Mouse (Mus musculus): ENCODE measurements at regions not wholly inside any gene's neighbourhood (a gene's known extent, or its start where the extent isn't known, plus 50 kb on each side); places are given as distances from the start of the nearest gene placed in this dataset.

DNA sequence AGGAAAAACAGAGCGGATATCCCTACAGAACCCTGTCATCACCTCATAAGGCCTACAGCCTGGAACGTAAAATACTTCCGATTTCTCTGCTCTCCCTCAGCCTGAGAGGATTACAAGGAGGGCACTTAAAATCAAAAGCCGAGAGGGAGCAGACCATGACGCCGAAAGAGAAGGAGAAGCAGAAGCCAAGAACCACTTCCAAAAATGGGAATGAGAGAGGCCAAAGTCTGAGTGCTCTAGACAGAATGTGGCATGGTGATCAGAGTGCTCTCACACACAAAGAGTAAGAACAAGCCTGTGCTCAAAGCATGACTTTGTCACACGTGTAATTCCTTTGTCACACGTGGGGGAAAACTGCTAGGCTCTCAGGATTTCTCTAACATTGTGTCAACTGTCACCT is 125.9 kb downstream of the Hlx start:
- DNase-seq (ENCODE audit: low read depth, low spot score), result no peak

DNA sequence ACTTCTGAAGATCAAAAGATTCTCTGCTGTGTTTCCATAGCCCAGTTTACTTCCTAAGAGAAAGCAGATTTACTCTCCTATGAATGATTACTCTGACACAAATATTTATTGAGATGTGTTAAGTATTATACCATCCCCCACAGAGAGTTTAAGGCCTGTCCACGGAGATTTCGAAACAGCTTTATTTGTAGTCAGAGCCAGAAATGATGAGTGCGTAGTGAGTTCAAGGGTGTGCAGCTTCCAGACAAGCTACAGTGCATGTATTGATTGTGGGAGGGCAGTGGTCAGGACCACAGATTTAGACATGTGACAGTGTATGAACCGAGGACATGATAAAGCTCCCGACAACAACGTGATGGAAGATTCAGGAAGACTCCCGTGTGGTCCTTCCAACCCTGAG is 126.8 kb downstream of the Hlx start:
- DNase-seq (ENCODE audit: low read depth, low spot score), result no peak

DNA sequence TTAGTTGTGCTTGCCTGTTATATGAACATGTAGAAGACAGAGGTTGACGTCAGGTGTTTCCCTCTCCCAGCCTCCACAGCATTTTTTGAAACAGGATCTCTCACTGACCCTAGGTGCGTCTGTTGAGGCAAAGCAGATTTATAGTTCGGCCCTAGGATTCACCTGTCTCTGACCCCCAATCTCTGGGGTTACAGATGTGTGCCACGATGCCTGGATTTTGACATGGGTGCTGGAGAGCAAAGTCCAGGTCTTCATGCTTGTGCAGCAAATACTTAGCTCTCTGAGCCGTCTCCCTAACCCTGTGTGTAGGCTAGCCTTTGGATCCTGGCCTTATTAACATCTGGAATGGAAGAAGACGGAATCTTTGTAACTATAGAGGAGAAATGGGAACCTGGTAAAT is 129.3 kb downstream of the Hlx start:
- DNase-seq (ENCODE audit: low read depth, low spot score), result no peak

DNA sequence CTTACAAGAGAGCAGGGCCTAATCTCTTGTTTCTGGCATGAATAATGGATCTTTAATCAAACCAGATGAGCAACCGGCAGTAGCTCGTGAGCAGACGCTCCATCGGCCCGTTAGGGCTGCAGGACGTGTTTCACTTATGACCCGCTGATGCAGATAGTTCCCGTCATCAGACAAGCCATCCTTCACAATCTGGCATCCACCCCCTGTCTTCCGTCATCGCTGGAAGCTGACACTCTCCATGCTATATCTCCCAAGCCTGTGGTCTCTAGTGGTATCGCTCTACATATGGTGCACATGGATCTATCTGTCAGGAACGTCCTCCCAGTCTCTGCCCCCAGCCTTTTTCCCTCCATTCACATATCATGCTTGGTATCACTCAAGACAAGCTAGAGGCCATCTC is 137.0 kb downstream of the Hlx start:
- DNase-seq (ENCODE audit: low read depth, low spot score), result no peak

DNA sequence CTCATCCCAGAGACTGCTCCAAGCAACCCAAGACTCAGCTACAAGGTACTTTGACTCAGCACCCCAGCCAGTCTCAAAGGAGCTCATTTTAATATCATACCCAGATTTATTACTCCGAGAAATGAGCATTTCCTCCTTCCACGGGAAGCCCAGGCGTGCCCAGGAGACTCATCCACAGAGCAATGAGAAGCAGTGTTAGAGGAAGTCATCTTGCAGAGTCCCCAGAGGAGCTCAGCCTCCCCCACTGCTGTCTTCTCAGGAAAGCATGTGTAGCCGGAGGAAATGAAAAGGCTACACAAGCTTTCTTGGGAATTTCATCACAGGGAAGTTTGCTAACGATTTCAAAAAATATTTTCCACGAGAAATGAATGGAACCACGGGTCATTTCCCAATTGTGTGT is 141.8 kb downstream of the Hlx start:
- no peak for DNase-seq (ENCODE audit: low read depth, low spot score)

DNA sequence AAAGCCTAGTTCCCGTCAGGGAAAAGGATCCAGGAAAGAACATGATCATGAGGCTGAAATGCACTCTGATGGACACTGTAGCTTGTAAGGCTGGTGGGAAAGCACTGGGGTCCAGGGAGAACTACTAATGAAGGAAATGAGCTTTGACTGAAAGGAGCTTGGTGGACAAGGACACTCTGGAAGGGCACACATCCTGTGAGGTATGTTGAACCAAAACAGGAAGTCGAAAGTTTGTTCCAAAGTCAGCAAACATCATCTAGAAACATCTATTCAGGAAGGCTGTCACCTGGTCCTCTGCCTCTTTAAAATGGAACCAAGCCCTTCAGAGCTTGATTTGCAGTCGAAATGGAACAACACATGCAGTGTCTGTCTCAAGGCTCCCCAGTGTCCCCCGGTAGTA is 143.1 kb downstream of the Hlx start:
- no peak for DNase-seq (ENCODE audit: low read depth, low spot score)

DNA sequence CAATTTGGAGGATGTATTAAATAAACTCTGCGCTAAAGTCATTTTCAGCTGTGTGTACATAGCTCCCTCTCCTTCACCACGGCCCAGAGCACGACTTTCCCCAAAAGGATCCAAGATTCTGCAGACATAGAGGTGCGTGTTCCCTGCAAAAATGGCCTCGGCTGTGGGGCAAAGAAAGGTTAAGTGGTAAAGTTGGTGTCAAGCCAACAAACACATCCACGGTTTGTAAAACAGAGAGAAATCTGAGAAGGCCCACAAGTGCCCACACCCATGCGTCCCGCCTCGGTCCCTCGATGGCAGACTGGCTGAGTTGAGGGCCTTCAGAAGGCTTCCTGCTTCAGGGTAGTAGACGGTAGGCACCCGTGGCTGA is 147.9 kb downstream of the Hlx start:
- no peak for DNase-seq (ENCODE audit: low read depth, low spot score)

DNA sequence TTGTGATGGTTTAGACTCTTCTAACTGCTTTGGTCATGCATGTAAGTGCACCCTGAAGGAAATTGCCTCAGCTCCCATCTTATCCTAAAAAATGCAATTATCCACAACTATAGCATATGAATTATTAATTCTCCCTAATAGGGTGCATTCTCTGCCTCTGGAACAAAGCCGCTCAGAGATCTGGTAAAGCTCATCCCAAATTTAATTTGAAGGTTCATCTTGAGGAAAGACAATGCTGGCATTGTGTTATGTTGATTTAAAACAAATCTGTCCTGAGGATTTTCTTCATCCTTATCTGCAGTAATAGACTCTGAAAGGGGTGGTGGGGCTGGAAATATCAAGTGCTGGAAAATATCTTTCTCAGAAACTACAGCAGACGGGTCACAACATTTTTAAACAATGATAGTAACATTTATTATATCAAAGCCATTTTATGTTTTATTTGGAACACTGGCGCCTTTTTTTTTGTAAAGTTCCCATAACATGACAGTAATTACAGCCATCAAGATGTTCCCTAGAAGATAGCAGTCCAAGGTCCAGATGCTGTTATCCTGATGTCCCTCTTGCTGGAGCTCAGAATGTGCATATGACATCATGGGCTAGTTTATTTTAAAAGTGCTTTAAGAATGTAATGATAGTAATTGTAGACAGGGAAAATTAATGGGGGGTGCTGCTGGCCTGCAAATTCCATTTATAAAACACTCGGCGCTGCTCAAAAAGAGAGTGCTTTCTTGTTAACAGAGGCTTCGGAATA is 148.5 kb downstream of the Hlx start:
- no peak for DNase-seq (ENCODE audit: low read depth, low spot score)

DNA sequence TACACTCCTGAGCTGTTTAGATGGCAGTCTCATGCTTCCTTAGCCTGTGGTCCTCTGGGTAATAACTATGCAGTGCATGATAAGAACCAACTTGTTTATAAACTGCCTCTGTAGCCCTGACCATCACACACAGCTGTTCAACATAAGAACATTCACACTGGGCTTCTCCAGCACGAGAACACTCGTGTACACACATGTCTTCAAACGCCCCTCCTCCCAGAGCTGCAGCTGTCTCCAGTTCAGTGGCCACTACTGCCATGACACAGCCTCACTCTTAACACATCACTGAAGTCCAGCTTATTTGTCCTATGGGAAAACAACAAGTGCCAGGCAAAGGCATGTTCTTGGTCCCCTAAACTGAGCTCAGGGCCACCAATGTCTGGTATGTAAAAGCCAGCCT is 152.9 kb downstream of the Hlx start:
- no peak for DNase-seq (ENCODE audit: low read depth, low spot score)

DNA sequence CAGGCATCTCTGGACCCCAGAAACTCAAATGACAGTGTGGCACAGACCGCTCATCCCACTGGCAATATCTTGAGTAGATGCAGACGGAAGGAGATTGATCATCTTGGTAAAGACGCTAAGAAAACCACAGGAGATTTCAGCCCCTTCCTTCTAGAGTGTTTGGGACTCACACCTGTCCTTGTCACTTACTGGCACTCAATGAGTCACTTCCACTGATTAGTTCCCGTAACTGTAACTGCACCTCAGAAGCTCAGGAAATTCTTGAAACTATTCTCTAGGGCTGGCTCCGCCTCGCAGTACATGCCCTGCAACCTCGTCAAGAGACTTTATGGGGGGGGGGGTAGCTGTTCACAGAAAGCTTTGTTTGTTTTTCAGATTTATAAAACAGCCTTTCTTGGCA is 155.9 kb downstream of the Hlx start:
- DNase-seq (ENCODE audit: low read depth, low spot score), result no peak

DNA sequence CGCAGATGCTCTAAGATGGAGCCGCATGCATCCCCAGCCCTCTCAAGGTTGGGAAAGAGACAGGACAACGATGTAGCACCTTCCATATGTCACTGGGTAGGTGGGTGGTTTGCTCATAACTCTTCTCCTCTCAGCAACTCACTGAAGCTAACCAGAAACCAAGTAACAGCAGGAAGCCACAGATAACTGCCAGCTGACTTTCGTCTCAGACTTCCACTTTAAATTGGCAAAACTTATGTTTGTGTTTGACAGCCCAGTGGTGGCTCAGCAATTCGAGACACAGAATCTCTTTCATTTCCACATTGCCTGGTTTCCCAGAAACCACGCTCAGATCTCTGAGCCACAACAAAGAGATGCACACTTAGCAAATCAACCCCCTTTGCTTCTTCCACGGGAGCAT is 159.1 kb downstream of the Hlx start:
- no peak for DNase-seq (ENCODE audit: low read depth, low spot score)

DNA sequence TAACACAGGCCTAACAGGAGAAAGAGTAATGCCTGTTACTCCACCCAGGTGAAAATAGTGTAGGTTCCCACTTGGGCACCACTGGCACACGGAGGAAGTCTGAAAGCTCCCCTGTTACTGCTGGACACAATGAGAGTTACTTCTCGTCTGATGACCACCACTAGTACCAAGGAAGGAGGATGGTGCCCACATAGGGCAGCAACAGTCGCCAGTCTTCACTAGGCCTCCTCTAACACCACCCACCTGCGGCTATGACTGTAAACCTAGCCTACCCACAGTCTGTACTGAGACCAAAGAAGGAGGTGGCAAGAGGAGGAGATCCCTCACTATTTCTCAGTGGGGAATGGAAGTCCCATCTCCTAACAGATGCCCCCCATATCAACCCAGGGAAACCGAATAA is 161.7 kb downstream of the Hlx start:
- DNase-seq (ENCODE audit: low read depth, low spot score), result no peak

DNA sequence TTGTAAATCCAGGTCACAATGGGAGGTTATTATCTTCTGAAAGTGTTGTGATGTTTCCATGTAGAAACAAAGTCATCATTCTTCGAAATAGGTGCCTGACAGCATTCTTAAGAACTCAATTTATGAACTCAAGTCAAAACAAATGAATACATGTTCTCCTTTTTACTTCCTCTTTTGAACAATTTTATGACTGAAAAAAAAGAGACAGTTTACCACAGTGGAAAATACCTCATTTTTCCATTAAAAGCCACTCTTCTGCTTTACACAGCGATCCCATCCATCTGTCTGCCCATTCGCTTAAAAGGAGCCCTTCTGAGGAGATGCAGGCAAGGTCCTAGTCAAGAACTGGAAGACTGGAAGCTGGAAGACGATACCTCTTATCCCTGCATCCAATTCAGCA is 169.5 kb downstream of the Hlx start:
- DNase-seq (ENCODE audit: low read depth, low spot score), result no peak

DNA sequence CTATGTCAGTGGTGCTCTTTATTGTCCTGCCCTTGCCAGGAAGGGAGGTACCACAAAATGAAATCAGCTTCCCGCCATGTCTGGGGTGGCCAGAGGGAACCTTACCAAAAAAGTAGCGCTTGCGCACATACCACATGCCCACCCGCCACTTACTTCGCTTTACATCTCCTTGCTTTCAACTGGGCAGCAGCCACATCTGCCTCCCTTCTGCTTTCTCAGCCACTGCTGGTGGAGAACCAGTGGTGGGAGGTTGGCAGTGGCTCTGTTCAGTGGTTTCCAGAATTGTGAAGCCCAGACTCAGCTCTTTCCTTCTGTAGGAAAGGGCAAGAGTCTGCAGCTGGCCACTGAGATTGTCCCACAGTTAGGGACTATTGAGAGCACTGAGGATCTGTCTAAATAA is 170.2 kb downstream of the Hlx start:
- no peak for DNase-seq (ENCODE audit: low read depth, low spot score)

DNA sequence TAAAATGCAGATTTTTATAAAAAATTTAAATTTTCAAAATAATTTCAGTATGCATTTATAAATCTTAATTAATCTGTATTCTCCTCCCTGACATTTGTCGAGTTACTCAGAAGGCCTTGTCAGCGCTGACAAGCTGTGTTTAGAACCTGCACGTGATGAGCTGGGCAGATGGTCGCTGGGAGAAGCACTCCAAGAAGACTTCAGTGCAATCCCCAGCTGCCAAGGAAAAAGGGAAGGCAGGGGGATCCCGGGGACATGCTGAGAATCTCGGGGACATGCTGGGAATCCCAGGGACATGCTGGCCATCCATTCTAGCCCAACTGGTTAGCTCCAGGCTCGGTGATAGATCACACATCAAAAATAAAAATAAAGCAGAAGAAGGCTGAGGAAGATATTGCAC is 172.9 kb downstream of the Hlx start:
- no peak for DNase-seq (ENCODE audit: low read depth, low spot score)

DNA sequence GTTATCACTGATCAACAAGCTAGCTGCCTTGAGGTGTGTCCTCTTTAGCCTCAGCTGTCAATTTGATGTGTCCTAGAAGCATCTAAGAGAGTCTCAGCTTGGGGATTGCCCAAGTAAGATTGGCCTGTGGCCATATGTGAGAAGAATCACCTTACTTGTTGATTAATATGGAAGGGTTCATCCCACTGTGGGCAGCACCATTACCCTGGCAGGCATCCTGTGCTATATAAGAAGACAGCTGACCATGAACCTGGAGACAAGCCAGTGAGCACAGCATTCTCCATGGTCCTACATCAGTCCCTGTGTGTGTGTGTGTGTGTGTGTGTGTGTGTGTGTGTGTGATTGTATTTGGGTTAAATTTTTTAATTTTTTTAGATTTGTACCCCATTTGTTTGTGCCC is 178.6 kb downstream of the Hlx start:
- no peak for DNase-seq (ENCODE audit: low read depth, low spot score)

DNA sequence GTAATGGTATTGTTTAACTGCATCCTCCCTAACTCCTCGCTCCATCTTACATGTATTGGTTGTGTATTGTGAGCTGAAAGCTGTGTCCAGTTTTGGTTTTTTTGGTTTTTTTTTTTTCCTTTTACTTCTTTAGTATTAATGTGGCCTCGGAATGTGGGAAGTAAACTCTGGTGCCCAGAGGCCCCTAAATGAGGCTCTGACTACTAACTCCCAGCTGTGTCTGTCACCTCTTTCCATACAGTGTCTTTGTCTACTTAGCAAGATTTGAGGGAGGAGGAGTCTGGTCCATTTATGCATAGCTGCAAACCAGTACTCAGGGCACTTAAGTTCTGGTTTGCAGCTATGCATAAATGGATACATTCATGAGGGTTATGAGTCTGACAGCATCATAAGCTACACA is 181.9 kb downstream of the Hlx start:
- no peak for DNase-seq (ENCODE audit: low read depth, low spot score)

DNA sequence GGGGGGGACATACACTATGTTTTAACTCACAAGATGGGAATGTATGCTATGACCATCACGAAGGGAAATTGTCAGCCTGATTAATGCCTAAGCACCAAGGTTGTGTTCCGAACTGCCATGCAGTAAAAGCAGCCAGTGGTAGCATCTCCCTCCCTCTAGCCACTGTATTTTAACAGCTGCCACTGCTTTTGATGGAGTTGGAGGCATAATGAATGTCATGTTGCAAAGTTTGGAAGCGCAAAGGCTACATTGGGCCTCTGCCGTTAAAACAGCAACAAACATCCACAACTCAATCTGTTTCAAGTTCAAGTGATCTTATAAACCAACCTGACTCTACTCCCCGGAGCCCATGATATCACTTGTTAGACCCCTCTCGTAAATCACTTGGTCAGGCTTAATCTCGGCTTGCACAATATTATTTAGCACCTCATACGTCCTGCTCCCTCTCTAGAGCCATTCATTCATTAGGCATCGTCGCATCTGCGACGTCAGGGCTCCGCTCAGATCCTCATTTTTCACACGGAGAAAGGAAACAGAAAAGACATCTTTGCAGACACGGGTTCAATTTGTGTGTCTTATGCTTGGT is 184.7 kb downstream of the Hlx start:
- no peak for DNase-seq (ENCODE audit: low read depth, low spot score)

DNA sequence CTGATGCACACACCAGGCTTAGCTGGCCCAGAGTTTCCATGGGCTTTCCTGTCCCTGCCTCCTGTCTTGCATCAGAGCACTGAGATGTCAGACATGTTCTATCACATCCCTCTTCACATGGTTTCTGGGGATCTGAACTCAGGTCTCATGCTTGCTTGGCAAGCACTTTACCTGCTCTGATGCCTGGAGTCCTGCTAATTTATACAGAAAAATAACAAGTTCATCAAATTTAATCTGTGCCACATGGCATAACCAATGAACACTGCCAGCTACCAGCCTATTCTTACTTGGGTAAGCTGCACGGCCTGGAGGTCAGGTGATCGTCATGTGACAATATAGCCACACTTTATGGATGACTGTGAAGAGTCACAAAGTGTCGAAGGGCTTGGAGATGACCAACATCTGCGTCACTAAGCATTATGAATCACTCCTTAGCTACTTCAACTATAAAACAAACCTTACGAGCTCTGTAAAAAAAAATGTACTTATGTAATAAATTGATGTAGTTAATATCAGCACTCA is 186.2 kb downstream of the Hlx start:
- DNase-seq (ENCODE audit: low read depth, low spot score), result no peak

DNA sequence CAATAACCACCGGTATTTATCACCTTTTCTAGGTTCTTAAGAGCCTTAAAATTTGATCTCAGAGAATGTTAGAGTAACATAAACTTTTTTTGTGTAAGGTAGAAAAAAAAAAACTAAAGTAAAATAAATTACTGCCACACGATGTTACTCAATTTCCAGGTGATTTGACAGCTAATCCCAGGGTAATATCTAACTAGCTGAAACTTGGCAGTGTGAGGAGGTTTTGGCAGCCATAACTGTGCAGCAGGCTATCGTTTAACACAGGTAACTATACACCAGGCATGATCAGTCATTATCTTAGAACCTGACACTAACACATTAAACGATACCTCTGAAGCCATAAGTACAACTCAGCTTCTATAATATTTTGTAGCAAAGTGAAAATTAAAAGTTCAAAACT is 187.3 kb downstream of the Hlx start:
- DNase-seq (ENCODE audit: low read depth, low spot score), result no peak

DNA sequence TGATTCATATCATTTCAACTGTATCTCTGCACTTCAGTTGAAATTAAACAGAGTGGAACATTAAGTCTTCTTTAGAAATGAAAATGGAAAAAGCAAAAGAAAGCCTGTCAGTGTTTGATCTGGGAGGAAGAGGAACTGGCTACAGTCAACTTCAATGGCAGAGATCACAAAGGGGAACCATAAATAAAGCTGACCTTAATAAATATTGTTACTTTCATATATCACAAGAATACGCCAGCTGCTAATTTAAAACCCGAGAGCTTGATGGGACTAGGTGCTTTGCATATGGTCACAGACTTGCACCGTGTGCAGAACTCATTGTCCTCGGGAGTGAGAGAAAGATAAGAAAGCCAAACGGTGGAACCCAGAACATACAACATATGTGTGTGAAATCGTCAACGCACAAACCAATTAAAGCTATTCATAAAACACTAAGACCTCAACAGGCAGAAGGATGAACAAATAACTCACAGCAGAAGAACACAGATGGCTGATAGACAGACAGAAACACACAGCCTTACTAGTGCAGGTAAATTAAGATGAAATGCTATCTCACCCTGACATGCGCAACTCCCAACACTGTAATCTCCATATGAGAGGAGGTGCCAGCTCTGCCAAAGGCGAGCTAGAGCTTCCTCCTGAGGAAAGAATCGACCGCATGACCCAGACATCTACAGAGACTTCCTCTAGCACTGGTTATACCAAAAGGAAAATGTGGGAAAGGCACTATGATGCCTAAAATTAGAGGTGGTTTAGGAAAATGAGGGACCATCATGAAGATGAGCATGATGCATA is 189.9 kb downstream of the Hlx start:
- no peak for DNase-seq (ENCODE audit: low read depth, low spot score)

DNA sequence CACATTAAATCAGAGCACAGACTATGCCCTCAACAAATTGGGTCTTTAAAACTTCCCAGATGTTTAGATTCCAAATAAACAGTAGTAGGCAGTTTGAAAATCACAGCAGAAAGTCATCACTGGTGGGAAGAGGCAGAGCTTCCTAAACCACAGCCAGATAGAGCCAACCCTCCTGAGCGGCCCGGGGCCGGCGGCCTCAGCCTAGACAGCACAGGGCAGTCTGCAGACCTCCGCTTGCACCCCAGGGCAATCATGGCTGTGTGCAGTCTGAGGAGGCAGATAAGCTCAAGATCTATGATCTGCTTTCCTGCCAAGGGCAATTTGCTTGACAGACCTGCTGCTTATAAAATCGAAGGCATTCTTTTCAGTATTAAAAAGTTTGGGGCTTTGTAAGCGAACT is 192.6 kb downstream of the Hlx start:
- no peak for DNase-seq (ENCODE audit: low read depth, low spot score)

All from c-Kit-negative CD71-positive TER-119-positive erythroid progenitor cells, embryonic 14.5 days (primary cell).